Mouse (Mus musculus) kidney, adult 18-20 months (tissue): Measurements from ENCODE around the gene Sipa1.
A peak's percentile ranks its signal among the peaks of the same experiment; 100 is the strongest.

Experiments used
- DNase-seq: peaks from one replicate; pipeline ENCODE4 v3.0.0; 2021

Gene Sipa1

GRCm38 (mm10) chr19:5601752-5602541 lies 61.6 kb downstream of the Sipa1 start, which contains the start of gene Rnaseh2c:
Gene Rnaseh2c, plus strand, starts transcription at chr19:5601873.
- DNase-seq, result peak; percentile 77
